Mouse (Mus musculus) hindbrain, embryonic 12.5 days (tissue): ENCODE measurements at regions not wholly inside any gene's neighbourhood (a gene's known extent, or its start where the extent isn't known, plus 50 kb on each side); places are given as distances from the start of the nearest gene placed in this dataset.

Source experiments
- ATAC-seq: fragments of 200-750 bp; cut with Nextera tagmentation; 2 replicates; pipeline ENCODE4 v1.8.0; 2017; ENCODE audit warnings: moderate TSS enrichment; ENCODE audit not compliant: low FRiP score
- H3K27ac ChIP-seq: fragments of 300-500 bp; sonication (generic); 2 replicates; pipeline ENCODE4 v1.5.1; 2016; ENCODE audit warnings: mild to moderate bottlenecking
- H3K27me3 ChIP-seq: fragments of 300-500 bp; sonication (generic); 2 replicates; pipeline ENCODE4 v1.6.1; 2016; ENCODE audit warnings: mild to moderate bottlenecking
- H3K36me3 ChIP-seq: fragments of 300-500 bp; sonication (generic); 2 replicates; pipeline ENCODE4 v1.6.1; 2016; ENCODE audit warnings: mild to moderate bottlenecking
- H3K4me1 ChIP-seq: fragments of 300-500 bp; sonication (generic); 2 replicates; pipeline ENCODE4 v1.6.1; 2016
- H3K4me2 ChIP-seq: fragments of 300-500 bp; sonication (generic); replicated peaks from 2 replicates; pipeline ENCODE4 v1.6.1; 2016; ENCODE audit warnings: mild to moderate bottlenecking
- H3K4me3 ChIP-seq: fragments of 300-500 bp; sonication (generic); 2 replicates; pipeline ENCODE4 v1.5.1; 2016; ENCODE audit warnings: mild to moderate bottlenecking
- H3K9ac ChIP-seq: fragments of 300-500 bp; sonication (generic); 2 replicates; pipeline ENCODE4 v1.6.1; 2016; ENCODE audit warnings: mild to moderate bottlenecking, moderate library complexity
- H3K9me3 ChIP-seq: fragments of 300-500 bp; sonication (generic); replicated peaks from 2 replicates; pipeline ENCODE4 v1.6.1; 2016; ENCODE audit warnings: mild to moderate bottlenecking
- WGBS: fragments of 180-500 bp; shearing (Covaris S2); methylation state at CpG from one replicate; pipeline ENCODE4 v1.1.7; 2016; 5-methylcytosine and 5-hydroxymethylcytosine counted together

DNA sequence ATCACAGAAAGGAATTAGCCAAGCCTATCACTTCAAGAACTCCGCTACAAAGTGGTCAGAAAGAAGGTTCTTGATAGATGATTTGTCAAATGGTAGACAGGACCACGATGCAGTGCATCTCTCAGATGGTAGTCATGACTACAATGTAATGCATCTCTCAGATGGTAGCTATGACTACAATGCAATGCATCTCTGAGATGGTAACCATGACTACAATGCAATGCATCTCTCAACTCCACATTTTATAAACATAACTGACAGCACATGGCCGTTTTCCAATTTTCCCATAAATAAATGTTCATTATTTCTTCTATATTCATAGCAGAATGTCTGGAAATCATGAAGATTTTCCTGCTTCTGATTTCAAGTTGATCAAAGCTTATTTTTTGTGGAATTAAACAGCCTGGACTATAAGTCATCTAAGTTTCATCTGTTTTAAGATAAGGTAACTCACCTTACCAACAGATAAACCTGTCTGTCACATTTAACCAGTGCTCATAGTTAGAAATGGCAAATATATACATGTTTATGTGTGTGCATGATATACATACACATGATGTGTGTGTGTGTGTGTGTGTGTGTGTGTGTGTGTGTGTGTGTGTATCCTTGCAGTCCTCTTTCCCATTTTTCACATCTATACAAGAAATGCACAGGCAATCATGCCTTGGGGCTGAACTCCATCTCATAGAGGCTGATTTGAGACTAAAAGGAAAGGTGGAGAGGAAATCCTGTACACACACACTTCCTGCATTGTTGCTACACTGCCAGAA lies 122.4 kb downstream of the Phf3 start:
- no peaks in the 10 kb centered on the region for H3K27me3 ChIP-seq
- H3K27ac ChIP-seq = no peak overlapping the region
- H3K4me1 ChIP-seq = no peaks in the 10 kb centered on the region
- WGBS = 56% methylated on average over 3 of the region's 3 CpGs
- ATAC-seq = no peak; the same call in 1 of the 2 replicates
- H3K9me3 ChIP-seq = no peaks in the 10 kb centered on the region; the same call in 1 of the 2 replicates
- no peaks in the 10 kb centered on the region for H3K36me3 ChIP-seq
- no peak overlapping the region for H3K4me2 ChIP-seq
- no peak overlapping the region for H3K4me3 ChIP-seq
- H3K9ac ChIP-seq = no peak overlapping the region

DNA sequence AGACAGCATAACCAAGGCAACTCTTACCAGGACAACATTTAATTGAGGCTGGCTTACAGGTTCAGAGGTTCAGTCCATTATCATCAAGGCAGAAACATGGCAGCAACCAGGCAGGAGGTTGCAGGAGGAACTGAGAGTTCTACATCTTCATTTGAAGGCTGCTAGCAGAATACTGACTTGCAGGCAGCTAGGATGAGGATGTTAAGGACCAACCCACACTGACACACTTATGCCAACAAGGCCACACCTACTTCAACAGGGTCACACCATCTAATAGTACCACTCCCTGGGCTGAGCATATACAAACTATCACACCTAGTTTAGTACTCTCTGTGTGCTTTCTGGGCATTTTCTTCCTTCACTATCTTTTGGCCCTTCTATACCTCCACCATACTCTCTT lies 131.8 kb downstream of the Phf3 start:
- H3K4me3 ChIP-seq = no peak overlapping the region
- H3K4me1 ChIP-seq = no peaks in the 10 kb centered on the region
- no peaks in the 10 kb centered on the region for H3K9me3 ChIP-seq
- no peak for ATAC-seq
- no peak overlapping the region for H3K4me2 ChIP-seq
- H3K27me3 ChIP-seq = no peaks in the 10 kb centered on the region
- H3K27ac ChIP-seq = no peak overlapping the region
- H3K9ac ChIP-seq = no peak overlapping the region
- no peaks in the 10 kb centered on the region for H3K36me3 ChIP-seq

DNA sequence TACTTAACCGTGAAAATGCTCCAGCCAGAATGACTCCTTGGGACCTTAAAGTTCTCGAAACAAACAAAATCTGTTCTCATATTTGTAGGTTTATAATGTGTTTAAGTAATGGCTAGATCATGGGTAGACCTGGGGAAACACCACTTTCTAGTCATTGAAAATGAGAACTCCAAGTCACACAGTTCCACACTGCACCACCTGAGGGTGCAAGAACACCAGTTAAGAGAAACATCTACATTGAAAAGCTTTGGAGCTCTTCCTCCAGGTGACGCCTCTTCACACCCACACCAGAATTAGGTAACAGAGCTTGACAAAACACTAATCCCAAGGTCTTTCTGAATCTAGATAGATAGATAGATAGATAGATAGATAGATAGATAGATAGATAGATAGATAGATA lies 132.9 kb downstream of the Phf3 start:
- Histone ChIP-seq H3K9me3 (no peaks in the 10 kb centered on the region), H3K36me3 (no peaks in the 10 kb centered on the region), H3K4me3 (no peak overlapping the region), H3K9ac (no peak overlapping the region), H3K27me3 (no peaks in the 10 kb centered on the region), H3K4me1 (no peaks in the 10 kb centered on the region), H3K4me2 (no peak overlapping the region), H3K27ac (no peak overlapping the region)
- WGBS = 71% methylated on average over 3 of the region's 3 CpGs
- no peak for ATAC-seq

DNA sequence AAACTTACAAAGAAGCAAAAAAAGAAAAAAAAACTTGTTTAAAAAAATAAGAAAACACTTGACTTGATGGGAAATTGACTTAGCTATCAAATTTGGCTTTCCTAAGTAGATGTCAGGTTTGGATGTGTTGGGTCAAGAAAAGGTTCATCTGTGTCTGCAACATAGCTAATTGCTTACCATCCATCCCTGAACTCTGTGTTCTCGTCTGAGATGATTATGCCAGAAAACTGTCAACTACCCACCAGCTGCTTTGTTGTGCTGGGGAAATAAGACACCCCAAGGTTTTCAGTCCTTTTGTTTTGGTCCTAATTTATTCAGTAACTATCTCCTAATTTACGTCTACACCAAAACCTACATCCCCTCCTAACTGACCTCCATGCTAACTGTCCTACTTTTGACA lies 152.2 kb downstream of the Phf3 start:
- no peaks in the 10 kb centered on the region for H3K27me3 ChIP-seq
- no peak overlapping the region for H3K4me3 ChIP-seq
- no peaks in the 10 kb centered on the region for H3K4me1 ChIP-seq
- no peak for ATAC-seq
- no peaks in the 10 kb centered on the region for H3K36me3 ChIP-seq
- H3K9me3 ChIP-seq = no peaks in the 10 kb centered on the region
- no peak overlapping the region for H3K27ac ChIP-seq
- no peak overlapping the region for H3K4me2 ChIP-seq
- 72% methylated on average over 2 of the region's 2 CpGs for WGBS
- H3K9ac ChIP-seq = no peak overlapping the region

DNA sequence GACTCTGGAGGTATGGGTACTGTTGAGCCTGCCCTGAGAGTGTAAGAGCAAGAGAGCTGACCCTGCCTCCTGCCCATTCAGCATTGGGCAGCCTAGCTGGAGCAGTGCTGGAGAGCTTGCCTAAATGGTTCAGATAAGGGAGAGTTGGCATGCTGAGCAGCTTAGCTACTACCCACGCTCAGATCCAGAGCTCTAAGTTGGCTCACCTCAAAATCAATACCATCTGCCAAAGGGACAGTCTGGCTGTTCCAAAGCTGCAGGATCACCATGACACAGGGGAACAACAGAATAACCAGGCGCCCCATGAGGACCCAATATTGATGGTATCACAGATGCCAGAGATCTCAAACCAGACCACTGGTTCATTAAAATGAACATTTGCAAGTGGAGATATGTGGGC lies 152.9 kb downstream of the Phf3 start:
- no peak overlapping the region for H3K4me3 ChIP-seq
- no peaks in the 10 kb centered on the region for H3K4me1 ChIP-seq
- no peaks in the 10 kb centered on the region for H3K9me3 ChIP-seq
- H3K27ac ChIP-seq = no peak overlapping the region
- no peaks in the 10 kb centered on the region for H3K36me3 ChIP-seq
- H3K4me2 ChIP-seq = no peak overlapping the region
- ATAC-seq = no peak
- no peak overlapping the region for H3K9ac ChIP-seq
- no peaks in the 10 kb centered on the region for H3K27me3 ChIP-seq
- 90% methylated on average over 2 of the region's 2 CpGs for WGBS

DNA sequence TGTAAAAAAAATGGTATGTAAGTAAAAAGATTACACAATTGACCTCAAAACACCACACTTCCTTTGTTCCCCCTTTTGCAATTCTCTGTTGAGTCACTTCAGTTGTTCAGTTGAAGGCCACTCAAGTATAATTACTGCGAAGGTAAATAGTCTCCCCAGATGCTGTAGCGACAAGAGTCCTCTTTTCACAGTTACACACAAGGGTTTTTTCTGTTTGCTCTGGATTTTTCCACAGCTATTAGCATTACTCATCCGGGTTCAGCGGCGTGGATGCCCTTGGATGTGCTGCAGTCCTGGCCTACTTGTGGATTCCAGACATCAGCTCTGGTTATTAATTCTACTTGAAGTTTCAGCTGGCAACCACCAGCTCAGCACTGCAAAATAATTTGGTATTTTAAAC lies 155.1 kb downstream of the Phf3 start:
- ATAC-seq = no peak
- H3K9me3 ChIP-seq = no peaks in the 10 kb centered on the region
- H3K4me1 ChIP-seq = no peaks in the 10 kb centered on the region
- H3K4me2 ChIP-seq = no peak overlapping the region
- 83% methylated on average over 5 of the region's 5 CpGs for WGBS
- no peaks in the 10 kb centered on the region for H3K36me3 ChIP-seq
- no peak overlapping the region for H3K4me3 ChIP-seq
- H3K27ac ChIP-seq = no peak overlapping the region
- H3K9ac ChIP-seq = no peak overlapping the region
- H3K27me3 ChIP-seq = no peaks in the 10 kb centered on the region

DNA sequence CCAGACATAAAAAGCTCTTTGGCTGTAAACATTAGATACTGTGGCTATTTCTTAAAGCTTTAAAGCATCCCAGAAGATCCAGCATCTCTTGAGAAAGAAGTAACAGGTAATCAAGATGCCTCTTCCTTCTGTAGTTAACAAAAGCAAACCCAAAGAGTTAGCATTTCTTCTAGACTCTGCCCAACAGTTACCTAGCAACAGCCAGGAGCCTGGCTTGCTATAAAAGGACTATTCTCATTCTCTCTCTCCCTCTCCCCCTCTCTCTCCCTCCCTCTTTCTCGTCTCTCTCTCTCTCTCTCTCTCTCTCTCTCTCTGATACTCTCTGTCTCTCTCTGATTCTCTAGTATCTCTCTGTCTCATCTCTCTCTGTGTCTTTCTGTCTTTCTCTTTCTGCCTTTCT lies 157.4 kb downstream of the Phf3 start:
- H3K27me3 ChIP-seq = no peaks in the 10 kb centered on the region
- H3K4me3 ChIP-seq = no peak overlapping the region
- no peak overlapping the region for H3K4me2 ChIP-seq
- no peaks in the 10 kb centered on the region for H3K9me3 ChIP-seq
- ATAC-seq = no peak
- H3K27ac ChIP-seq = no peak overlapping the region
- H3K4me1 ChIP-seq = no peaks in the 10 kb centered on the region
- H3K9ac ChIP-seq = no peak overlapping the region
- 40% methylated on average over 1 of the region's 1 CpGs for WGBS
- no peaks in the 10 kb centered on the region for H3K36me3 ChIP-seq

DNA sequence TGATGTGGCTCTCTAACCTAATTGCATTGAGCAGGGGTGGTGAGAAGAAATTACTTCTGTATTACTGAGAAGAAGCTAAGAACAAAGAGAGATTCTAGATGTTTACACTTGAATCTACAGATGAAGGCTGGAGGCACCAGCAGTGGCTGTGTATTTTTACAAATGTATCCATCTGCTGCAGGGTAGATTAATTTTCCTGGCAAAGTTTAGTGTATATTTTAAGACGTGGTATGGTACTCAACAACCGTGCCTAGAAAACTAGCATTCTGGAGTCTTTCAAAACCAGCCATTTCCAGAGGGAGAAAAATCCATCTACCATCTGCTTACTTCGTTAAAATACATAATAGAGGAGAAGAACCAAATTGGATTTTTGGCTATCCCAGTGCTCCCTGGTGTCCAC lies 172.6 kb downstream of the Phf3 start:
- Histone ChIP-seq H3K4me1 (no peaks in the 10 kb centered on the region), H3K4me2 (no peak overlapping the region), H3K4me3 (no peak overlapping the region), H3K27ac (no peak overlapping the region), H3K36me3 (no peaks in the 10 kb centered on the region), H3K9me3 (no peaks in the 10 kb centered on the region), H3K9ac (no peak overlapping the region), H3K27me3 (no peaks in the 10 kb centered on the region)
- 83% methylated on average over 3 of the region's 3 CpGs for WGBS
- no peak for ATAC-seq

DNA sequence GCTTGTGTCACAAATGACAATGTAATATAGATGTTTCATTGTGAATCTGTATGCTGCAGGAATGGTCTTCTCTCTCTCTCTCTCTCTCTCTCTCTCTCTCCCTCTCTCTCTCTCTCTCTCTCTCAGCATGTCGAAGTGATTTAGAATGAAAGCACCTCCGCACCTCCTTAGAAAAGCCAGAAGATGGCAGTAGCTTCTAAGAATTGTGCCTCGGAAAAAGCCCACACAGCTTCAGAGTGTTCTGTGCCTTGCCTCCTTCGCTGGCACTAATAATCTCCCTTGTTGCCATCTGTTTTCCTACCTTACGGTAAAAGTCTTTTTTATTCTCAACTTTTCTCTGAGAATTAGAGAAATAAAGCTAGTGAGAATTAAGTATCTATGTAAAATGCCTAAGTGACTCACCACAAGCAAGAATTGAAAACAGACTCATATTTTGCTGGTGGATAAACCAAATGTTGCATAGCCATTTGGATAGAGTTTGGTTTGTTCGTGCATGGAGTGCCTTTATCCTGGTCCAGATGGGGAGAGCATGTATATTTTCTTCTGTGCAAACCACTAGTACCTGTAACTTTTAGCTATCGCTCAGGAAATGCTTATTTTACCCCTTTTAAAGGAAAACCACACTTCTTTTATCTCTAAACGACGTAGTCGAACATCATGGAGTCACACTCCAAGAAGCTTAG lies 173.2 kb downstream of the Phf3 start:
- ATAC-seq = peak; percentile 82
- Histone ChIP-seq H3K27me3 (no peaks in the 10 kb centered on the region), H3K4me3 (no peak overlapping the region), H3K9ac (no peak overlapping the region), H3K4me2 (no peak overlapping the region), H3K4me1 (no peaks in the 10 kb centered on the region), H3K9me3 (no peaks in the 10 kb centered on the region), H3K36me3 (no peaks in the 10 kb centered on the region), H3K27ac (no peak overlapping the region)
- WGBS = 53% methylated on average over 10 of the region's 10 CpGs

DNA sequence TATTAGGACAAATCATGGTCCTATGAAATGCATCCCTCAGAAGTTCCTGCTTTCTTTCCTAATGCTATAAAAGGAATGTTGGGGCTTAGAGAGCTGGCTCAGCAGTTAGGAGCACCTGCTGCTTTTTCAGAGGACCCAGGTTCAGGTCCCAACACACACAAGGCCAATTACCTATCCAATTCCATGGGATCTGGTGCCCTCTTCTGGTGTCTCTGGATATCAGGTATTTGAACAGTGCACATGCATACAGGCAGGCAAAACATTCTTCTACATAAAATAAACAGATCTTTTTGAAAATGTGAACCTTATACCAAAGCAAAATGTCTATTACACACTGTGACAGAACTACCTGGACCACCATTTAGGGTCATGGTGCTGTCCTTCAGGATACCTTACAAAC lies 177.4 kb downstream of the Phf3 start:
- Histone ChIP-seq H3K9ac (no peak overlapping the region), H3K9me3 (no peaks in the 10 kb centered on the region), H3K36me3 (no peaks in the 10 kb centered on the region), H3K4me3 (no peak overlapping the region), H3K4me1 (no peaks in the 10 kb centered on the region), H3K27ac (no peak overlapping the region), H3K27me3 (no peaks in the 10 kb centered on the region), H3K4me2 (no peak overlapping the region)
- ATAC-seq = no peak

DNA sequence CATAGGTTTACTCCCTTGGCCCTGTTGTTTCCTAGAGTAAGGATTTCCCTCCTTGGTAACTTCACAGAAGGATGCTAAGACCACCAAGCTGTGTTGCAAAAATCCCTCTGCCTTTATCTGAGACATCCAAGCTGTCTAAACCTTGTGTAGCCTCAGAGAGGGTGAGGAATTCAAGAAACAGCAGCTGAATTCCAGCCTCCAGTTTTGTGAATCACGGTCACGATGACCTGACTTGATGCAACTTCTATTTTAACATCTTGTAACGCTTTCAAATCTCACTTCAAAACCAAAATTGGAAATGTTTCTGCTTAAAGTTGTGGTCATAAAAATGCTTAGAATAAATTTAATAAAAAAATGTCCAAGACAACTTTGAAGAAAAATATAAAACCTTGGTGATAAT lies 188.4 kb downstream of the Phf3 start:
- WGBS = 77% methylated on average over 3 of the region's 3 CpGs

DNA sequence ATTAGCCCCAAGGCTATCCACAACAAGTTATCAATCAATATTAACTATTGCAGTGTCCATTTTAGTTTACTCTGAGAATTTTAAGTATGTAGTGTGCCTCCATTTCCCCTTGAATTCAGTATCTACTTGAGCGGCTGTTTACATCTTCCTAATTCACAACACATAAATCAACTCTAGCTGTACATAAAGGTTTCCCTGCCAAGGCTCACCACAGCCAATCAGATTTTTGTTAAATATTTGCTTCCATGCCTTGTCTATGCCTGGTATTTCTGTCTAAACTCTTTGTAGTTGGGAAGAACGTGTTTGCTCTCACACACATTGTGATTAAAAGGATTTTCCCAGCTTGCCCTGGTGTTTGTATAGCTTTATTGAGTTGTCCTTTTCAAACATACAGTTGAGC lies 189.8 kb downstream of the Phf3 start:
- Histone ChIP-seq H3K4me3 (no peak overlapping the region), H3K9me3 (no peaks in the 10 kb centered on the region), H3K36me3 (no peaks in the 10 kb centered on the region), H3K4me1 (no peaks in the 10 kb centered on the region), H3K27ac (no peak overlapping the region), H3K4me2 (no peak overlapping the region), H3K27me3 (no peaks in the 10 kb centered on the region), H3K9ac (no peak overlapping the region)
- ATAC-seq = no peak
- 72% methylated on average over 2 of the region's 2 CpGs for WGBS

More for the DNA sequence above, 188.4 kb downstream of the Phf3 start:
- no peak overlapping the region for H3K4me2 ChIP-seq
- no peak for ATAC-seq
- no peak overlapping the region for H3K4me3 ChIP-seq
- no peak overlapping the region for H3K27ac ChIP-seq
- no peaks in the 10 kb centered on the region for H3K4me1 ChIP-seq
- no peaks in the 10 kb centered on the region for H3K9me3 ChIP-seq
- H3K9ac ChIP-seq = no peak overlapping the region
- no peaks in the 10 kb centered on the region for H3K27me3 ChIP-seq
- H3K36me3 ChIP-seq = no peaks in the 10 kb centered on the region

DNA sequence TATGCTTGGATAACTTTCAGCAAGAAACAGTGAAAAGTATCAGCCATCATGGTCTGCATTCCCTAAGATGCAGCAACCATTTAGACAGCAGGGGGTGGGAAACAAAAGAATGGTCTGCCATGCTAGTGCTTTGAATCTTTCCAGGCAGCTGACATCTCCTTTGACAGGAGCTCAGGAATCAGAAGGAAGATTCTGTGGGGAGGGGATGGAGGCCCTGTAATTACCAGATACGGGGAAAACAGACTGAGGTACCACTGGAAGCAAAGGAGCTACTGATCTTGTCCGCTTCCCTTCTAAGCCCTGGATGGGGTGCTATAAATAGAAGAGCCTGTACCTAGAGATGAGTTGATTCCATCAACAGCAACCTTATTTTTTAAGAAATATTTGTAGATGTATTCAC lies 233.9 kb downstream of the Phf3 start:
- Histone ChIP-seq H3K27me3 (no peaks in the 10 kb centered on the region), H3K9me3 (no peaks in the 10 kb centered on the region), H3K4me3 (no peak overlapping the region), H3K27ac (no peak overlapping the region), H3K36me3 (no peaks in the 10 kb centered on the region), H3K4me2 (no peak overlapping the region), H3K4me1 (no peaks in the 10 kb centered on the region), H3K9ac (no peak overlapping the region)
- ATAC-seq = no peak
- 8% methylated on average over 2 of the region's 2 CpGs for WGBS
